Mouse (Mus musculus) embryonic fibroblast, embryonic 13.5 days (primary cell): ENCODE results near the gene Sardh. TPM values are rescaled to one million over a fixed set of nuclear protein-coding genes. Genes with fewer than 3 reads are reported as not detected.

Source experiments
- H3K27ac ChIP-seq: 2 replicates; pipeline ENCODE4 v1.5.1; 2012; ENCODE audit warnings: low read length, control low read depth, inconsistent platforms; ENCODE audit not compliant: insufficient read depth
- H3K4me1 ChIP-seq: 2 replicates; pipeline ENCODE4 v1.6.1; 2011; ENCODE audit warnings: low read length; ENCODE audit not compliant: control insufficient read depth, insufficient read depth
- H3K4me3 ChIP-seq: 2 replicates; pipeline ENCODE4 v1.5.1; 2011; ENCODE audit warnings: mild to moderate bottlenecking, control low read depth, low read length; ENCODE audit not compliant: insufficient read depth
- CTCF ChIP-seq: IDR thresholded peaks from 2 replicates; pipeline ENCODE4 v1.5.1; 2011; ENCODE audit warnings: mild to moderate bottlenecking, control low read depth, low read length, moderate library complexity, borderline replicate concordance; ENCODE audit not compliant: insufficient read depth
- POLR2A ChIP-seq: IDR thresholded peaks from 2 replicates; pipeline ENCODE4 v1.6.1; 2011; ENCODE audit warnings: low read depth, mild to moderate bottlenecking, control low read depth, low read length, moderate library complexity
- polyA plus RNA-seq: library from polyadenylated mRNA; stranded (reverse); fragments of >200 nt; gene quantifications from 2 replicates; pipeline ENCODE4 v1.2.4, GENCODE M21; 2011; ENCODE audit warnings: low read depth; ENCODE audit not compliant: missing spikeins, insufficient read length

Gene Sardh
- polyA plus RNA-seq, result 17.5 and 18.0 TPM in 2 replicates

DNA sequence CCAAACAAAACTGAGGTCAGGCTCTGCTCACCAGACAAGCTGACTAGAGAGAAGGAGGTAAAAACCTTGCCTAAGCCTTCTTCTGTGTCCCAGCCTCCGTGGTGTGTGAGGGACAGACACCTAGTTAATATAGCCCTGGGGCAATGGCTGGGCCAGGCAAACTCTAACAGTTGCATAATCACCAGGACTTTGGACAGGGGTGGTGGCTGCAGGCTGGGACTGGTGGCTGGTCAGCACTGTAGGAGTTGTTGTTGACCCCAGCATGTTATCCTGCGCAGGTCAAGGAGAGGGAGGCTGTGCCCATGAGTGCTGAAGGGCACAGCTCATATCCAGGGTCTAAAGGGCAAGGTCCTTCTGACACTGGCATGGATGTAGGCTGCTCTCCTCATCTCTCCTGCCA lies at the start of gene Sardh:
Sardh (minus strand) TSS at position 127 of the 400 bp plus-strand sequence.
- peak within 1 kb of the TSS; percentile 42; the same call in 1 of the 2 replicates for H3K27ac ChIP-seq
- H3K4me3 ChIP-seq, result no peak within 1 kb of the TSS
- H3K4me1 ChIP-seq, result no peaks in the 10 kb centered on the region
- no peak for TF ChIP-seq POLR2A
- no peak for TF ChIP-seq CTCF

DNA sequence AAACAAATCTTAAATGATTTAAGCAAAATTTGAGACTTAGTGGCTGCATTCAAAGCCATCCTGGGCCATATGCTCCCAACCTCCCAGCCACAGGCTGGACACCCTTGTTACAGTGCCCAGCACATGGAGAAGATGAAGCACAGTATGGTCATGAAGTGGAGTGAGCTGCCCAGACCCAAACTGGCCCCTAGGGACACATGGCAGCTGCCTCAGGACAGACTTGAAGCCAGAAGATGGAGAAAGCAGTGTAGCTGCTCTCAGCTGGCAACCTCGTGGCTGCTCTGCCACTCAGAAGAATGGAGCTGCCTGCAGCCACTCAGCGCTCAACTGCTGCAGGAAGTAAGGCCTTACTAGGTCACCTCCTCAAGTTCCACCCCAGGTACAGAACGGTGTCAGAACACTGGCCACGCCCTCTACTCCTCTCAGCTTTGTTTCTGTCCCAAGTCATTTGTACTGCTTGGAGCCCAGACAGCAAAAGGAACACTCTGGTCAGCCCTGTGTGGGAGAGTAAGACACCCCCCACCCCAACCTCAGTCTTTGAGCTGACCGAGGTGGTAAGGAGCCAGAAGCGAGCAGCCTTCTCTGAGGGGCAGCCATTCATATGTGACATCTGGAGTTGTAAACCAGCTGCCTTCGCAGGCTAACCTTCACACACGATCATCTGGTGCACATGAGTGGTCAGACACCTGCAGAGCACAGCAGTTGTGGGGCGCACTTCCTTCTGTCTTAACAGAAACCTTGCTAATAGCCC lies 48.7 kb upstream of the Sardh start:
- no peak for TF ChIP-seq POLR2A
- no peak for TF ChIP-seq CTCF
- H3K27ac ChIP-seq, result no peak overlapping the region
- H3K4me1 ChIP-seq, result no peaks in the 10 kb centered on the region
- no peak overlapping the region for H3K4me3 ChIP-seq

DNA sequence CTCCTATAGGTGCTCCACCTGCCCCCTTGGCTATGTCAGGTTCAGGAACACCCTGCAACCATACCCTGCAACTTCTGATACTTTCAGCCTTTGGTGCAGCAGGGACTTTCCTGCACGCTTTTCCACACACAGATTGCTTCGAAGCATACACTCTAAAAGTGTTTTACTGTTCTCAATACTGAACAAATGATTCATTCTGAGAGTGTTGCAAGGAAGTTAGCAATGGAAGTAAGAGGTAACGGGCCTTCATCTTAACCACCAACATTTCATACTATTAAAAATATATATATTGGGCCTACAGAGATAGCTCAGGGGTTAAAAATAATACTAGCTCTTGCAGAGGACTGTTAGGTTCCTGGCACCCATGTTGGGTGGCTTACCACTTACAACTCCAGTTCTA lies 46.6 kb upstream of the Sardh start:
- TF ChIP-seq POLR2A (no peak), CTCF (no peak)
- H3K27ac ChIP-seq, result no peak overlapping the region
- no peaks in the 10 kb centered on the region for H3K4me1 ChIP-seq
- no peak overlapping the region for H3K4me3 ChIP-seq

DNA sequence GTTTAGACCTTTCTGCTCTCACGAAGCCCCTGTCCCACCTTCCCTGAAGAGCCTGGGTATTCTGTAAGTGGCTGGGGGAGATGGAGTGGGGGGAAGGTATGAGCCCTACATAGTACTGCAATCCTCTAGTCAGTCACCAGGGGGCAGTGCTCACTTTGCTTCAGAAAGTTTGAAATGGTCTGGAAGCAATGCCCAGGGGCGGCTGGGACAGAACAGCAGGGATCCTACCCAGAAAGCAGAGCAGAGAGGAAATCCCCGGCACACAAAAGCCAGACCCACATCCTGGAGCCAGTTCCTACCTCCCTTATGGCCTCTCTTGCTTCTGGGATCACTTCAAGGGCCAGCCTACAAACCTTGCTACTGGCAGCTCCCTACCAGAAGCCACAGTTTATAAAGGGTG lies 40.9 kb upstream of the Sardh start:
- Histone ChIP-seq H3K27ac (no peak overlapping the region), H3K4me1 (0 out of 2 replicates have a peak, but pooled peaks cover 4% of the 10 kb centered on the region), H3K4me3 (no peak overlapping the region)
- TF ChIP-seq POLR2A (no peak), CTCF (no peak)

DNA sequence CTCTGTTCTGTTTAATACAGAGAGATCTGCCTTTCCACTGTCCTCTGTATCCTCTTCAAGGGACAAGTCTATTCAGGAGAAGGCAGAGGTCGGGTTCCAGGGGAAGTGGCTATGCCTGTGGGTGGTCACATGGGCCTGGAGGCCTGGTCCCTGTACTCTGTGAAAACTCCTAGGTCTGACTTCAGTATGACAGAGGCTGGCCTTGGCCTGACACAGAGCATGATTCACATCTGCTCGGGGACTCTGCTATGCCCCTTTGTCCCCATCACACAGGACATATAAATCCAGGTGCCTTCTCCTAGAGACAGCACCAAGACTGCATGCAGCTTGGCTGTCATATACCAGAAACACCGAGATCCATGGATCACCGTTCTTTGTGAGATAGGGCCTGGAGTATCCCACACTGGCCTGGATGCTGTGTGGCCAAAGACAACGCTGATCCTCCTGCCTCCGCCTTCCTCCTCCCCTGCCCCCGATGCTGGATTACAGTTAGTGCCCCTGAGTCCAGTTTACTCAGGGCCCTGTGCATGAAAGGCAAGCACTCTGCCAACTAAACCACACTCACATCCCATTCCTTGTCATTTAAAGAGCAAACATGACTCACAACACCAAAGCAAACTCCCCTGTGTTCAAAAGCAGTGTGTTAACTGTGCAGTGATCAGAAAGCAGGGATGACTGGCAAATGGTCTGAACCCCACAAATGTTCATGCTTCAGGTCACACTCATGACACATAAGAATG lies 39.0 kb upstream of the Sardh start:
- Histone ChIP-seq H3K4me1 (0 out of 2 replicates have a peak, but pooled peaks cover 4% of the 10 kb centered on the region), H3K4me3 (no peak overlapping the region), H3K27ac (no peak overlapping the region)
- TF ChIP-seq CTCF, result no peak
- no peak for TF ChIP-seq POLR2A

DNA sequence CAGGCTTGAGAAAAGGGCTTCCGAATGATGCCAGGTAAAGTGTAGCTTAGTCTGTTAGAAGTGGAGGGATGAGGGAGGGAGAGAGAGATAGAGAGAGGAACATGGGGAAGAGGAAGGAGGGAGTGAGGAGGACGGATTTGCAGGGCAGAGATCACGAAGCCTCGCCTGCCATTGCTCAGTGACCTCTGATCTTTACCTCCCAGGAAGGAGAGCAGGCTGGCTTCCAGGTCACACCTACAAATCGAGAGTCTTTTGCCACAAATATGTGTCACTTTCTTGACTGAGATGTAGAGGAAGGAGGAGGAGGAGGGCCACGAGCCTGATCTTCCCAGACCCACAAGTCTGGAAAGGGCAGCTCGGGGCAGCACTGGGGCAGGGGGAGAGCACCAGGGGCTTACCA lies 36.3 kb upstream of the Sardh start:
- Histone ChIP-seq H3K4me1 (0 out of 2 replicates have a peak, but pooled peaks cover 4% of the 10 kb centered on the region), H3K27ac (no peak overlapping the region), H3K4me3 (no peak overlapping the region)
- TF ChIP-seq POLR2A (no peak), CTCF (no peak)

DNA sequence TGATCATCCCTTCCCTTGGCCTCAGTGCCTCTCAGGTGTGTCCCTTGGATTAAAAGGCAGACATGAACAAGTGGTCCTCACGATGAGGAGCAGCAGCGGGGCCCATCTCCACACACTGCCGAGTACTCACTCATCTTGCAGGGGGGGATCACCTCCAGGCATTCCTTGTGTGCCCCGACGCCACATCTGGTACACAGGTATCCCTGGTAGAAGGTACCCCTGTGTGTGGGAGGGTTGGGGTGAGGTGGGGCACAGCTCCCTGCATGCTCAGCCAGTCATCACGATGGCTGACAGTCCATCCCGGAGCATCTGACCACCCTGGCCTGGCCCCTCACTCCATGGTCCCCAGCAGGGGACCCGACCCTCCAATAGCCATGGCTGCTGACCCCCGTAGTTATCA lies 33.6 kb upstream of the Sardh start:
- TF ChIP-seq CTCF (no peak), POLR2A (no peak)
- no peaks in the 10 kb centered on the region for H3K4me1 ChIP-seq
- H3K27ac ChIP-seq, result no peak overlapping the region
- no peak overlapping the region for H3K4me3 ChIP-seq

DNA sequence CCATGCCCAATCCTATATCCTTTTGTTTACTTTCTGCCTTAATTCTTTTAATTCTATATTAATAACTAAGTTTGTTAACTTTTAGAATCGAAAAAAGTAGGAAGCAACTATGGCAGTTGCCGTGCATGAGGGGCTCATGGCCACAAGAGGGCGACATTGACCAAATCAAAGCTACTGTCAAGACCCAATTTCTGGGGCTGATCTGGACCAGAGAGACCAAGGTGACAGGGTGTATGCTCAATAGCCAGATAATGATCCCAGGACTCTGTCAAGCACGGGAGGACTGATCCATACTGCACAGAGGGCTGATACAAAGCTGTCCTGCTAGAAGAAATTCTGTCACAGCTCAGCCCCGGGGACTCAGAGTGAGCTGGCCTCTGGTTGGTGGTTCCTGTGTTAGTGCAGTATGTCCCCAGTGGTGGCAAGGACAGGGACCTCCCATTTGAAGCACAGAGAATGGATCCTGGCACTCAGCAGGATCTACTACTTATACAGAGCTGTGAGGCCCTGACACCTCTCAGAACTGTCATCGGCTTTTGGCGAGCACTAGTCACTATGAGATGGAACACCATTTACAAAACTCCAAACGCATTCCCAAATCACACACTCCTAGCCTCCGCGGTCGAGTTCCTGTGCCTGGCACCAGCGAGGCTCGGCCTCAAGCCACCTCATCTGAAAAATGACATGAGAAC lies 32.9 kb upstream of the Sardh start:
- H3K4me1 ChIP-seq, result no peaks in the 10 kb centered on the region
- TF ChIP-seq POLR2A, result no peak
- peak; percentile 53; the same call in 1 of the 2 replicates for TF ChIP-seq CTCF
- H3K4me3 ChIP-seq, result no peak overlapping the region
- no peak overlapping the region for H3K27ac ChIP-seq

DNA sequence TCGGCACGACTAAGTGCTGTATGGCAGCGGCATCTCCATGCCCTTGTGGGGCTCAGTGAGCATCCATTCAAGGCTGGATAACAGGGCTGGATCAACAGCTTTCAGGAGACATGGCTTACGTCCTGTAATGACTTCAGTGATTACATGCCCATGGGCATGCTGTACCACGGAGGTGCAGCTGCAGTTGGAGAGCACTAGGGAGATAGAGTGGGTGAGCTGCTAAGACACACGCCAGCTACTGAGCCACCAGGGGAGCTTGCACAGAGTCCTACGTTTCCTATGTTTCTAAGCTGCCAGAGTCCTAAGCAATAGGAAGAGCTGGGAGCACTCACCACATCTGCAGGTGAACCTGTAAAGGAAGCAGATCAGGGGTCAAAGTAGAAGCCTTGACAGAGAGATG lies 30.7 kb upstream of the Sardh start:
- H3K27ac ChIP-seq, result no peak overlapping the region
- TF ChIP-seq POLR2A, result no peak
- TF ChIP-seq CTCF, result no peak
- no peaks in the 10 kb centered on the region for H3K4me1 ChIP-seq
- no peak overlapping the region for H3K4me3 ChIP-seq
